Mouse (Mus musculus) mature B cell (primary cell): Measurements from ENCODE around the gene Prss35.

Experiments used
- in situ Hi-C: fragments of 300-500 bp; cut with MboI; formaldehyde crosslinking; loops from 2 replicates; pipeline ENCODE4 v1.14.3; 2019

Gene Prss35

GRCm38 (mm10) chr9:86734357-86734756 lies 9.1 kb upstream of the Prss35 start:
- in situ Hi-C loops: no loop called here

- in situ Hi-C loops: no loop called here
These were observed 8.7 kb upstream of the Prss35 start for GRCm38 (mm10) chr9:86734795-86735194.

GRCm38 (mm10) chr9:86736991-86737390 lies 6.5 kb upstream of the Prss35 start:
- in situ Hi-C loops: no loop called here

GRCm38 (mm10) chr9:86738067-86738466 lies 5.4 kb upstream of the Prss35 start:
- in situ Hi-C loops: no loop called here

- in situ Hi-C loops: no loop called here
These were observed 4.6 kb upstream of the Prss35 start for GRCm38 (mm10) chr9:86738801-86739200.

- in situ Hi-C loops: no loop called here
These were observed 3.5 kb upstream of the Prss35 start for GRCm38 (mm10) chr9:86739971-86740370.

- in situ Hi-C loops: no loop called here
These were observed 592 bp downstream of the Prss35 start for GRCm38 (mm10) chr9:86744041-86744440.

- in situ Hi-C loops: no loop called here
These were observed 2.6 kb downstream of the Prss35 start for GRCm38 (mm10) chr9:86745926-86746581.

GRCm38 (mm10) chr9:86762477-86763376 lies 19.3 kb downstream of the Prss35 start:
- in situ Hi-C loops: no loop called here

- in situ Hi-C loops: no loop called here
These were observed 20.6 kb downstream of the Prss35 start for GRCm38 (mm10) chr9:86764002-86764401.

- in situ Hi-C loops: no loop called here
These were observed 23.5 kb downstream of the Prss35 start for GRCm38 (mm10) chr9:86766991-86767390.

GRCm38 (mm10) chr9:86772897-86773296 lies 29.4 kb downstream of the Prss35 start:
- in situ Hi-C loops: no loop called here

GRCm38 (mm10) chr9:86773996-86774395 lies 30.5 kb downstream of the Prss35 start:
- in situ Hi-C loops: no loop called here

GRCm38 (mm10) chr9:86775374-86775773 lies 31.9 kb downstream of the Prss35 start:
- in situ Hi-C loops: no loop called here

- in situ Hi-C loops: no loop called here
These were observed 33.9 kb downstream of the Prss35 start for GRCm38 (mm10) chr9:86777309-86777708.

- in situ Hi-C loops: no loop called here
These were observed 34.8 kb downstream of the Prss35 start for GRCm38 (mm10) chr9:86778212-86778611.

- in situ Hi-C loops: no loop called here
These were observed 38.0 kb downstream of the Prss35 start for GRCm38 (mm10) chr9:86781426-86781825.

GRCm38 (mm10) chr9:86782836-86783235 lies 39.4 kb downstream of the Prss35 start:
- in situ Hi-C loops: no loop called here

GRCm38 (mm10) chr9:86789186-86789585 lies 45.7 kb downstream of the Prss35 start:
- in situ Hi-C loops: no loop called here

GRCm38 (mm10) chr9:86791927-86792326 lies 48.5 kb downstream of the Prss35 start:
- in situ Hi-C loops: no loop called here

- in situ Hi-C loops: no loop called here
These were observed 51.8 kb downstream of the Prss35 start for GRCm38 (mm10) chr9:86795236-86795635.

- in situ Hi-C loops: no loop called here
These were observed 54.1 kb downstream of the Prss35 start for GRCm38 (mm10) chr9:86797553-86797952.

GRCm38 (mm10) chr9:86798129-86798528 lies 54.7 kb downstream of the Prss35 start:
- in situ Hi-C loops: no loop called here
